Mouse (Mus musculus) Muller cell, postnatal 12 days (primary cell): ENCODE measurements around the gene Gm2007.
"Not testable (repeated sequence)": the region's sequence is repeated elsewhere in the genome, so short reads cannot be mapped to it uniquely, and the experiment has no call there.

Experiments
- DNase-seq: peaks from one replicate; pipeline ENCODE4 v3.0.0-alpha.2; 2015; ENCODE audit errors: inconsistent ontology term

The Gm2007 gene

DNA sequence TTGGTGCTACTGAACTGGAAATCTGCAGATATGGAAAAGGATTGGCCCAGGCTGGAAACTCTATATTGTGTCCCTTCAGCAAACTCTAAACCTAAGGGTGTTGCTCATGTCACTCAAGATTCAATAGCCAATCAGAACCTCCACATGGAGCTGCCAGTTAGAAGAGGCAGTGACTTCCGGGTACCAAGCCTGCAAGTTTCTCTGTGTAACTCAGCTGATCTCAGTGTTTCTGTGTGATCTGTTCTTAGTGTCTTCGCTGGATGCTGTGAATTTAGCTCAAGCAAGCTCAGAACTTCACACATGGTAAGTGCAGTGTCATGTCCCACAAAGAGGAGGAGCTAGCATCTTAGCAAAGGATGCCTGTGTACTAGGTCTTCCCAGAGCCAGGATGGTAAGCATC lies at the start of gene Gm2007:
Gene Gm2007, plus strand, starts transcription at position 301 of the 400 bp plus-strand sequence.
- DNase-seq = not testable (repeated sequence)

DNA sequence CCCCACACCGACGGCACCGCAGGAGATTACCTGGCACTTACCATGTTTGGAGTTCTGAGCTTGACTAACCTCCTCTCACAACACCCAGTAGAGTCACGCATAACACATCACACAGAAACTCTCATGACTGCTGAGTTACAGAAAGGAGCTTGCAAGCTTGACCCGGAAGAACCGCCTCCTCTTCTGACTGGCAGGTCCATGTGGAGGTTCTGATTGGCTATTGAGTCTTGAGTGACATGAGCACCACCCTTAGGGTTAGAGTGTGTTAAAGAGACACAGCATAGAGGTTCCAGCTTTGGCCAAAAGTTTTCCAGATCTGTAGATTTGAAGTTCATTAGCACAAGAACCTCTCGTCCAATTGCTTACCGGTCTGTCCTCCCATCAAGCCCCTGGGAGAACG lies 37.8 kb upstream of the Gm2007 start, which contains the start of gene Zfp969:
Gene Zfp969, minus strand, starts transcription at position 101 of the 400 bp plus-strand sequence.
- DNase-seq = not testable (repeated sequence)

DNA sequence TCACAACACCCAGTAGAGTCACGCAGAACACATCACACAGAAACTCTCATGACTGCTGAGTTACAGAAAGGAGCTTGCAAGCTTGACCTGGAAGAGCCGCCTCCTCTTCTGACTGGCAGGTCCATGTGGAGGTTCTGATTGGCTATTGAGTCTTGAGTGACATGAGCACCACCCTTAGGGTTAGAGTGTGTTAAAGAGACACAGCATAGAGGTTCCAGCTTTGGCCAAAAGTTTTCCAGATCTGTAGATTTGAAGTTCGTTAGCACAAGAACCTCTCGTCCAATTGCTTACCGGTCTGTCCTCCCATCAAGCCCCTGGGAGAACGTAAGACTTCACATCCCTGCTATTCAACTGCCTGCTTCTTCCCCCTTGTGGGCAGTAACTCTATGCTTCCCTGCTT lies 59.7 kb downstream of the Gm2007 start, which contains the start of gene Gm14288:
Gene Gm14288, minus strand, starts transcription at position 101 of the 400 bp plus-strand sequence.
- DNase-seq = not testable (repeated sequence)
